Mouse (Mus musculus) testis, adult 2 months (tissue): Measurements from ENCODE around the gene Traf7.

ENCODE experiments used
- CTCF ChIP-seq: fragments of 200-500 bp; IDR thresholded peaks from 2 replicates; pipeline ENCODE4 v1.5.1; 2012; ENCODE audit warnings: low read depth, mild to moderate bottlenecking, inconsistent platforms, low read length, moderate library complexity; ENCODE audit not compliant: control insufficient read depth, insufficient read depth, insufficient replicate concordance
- POLR2A ChIP-seq: fragments of 200-500 bp; IDR thresholded peaks from 2 replicates; pipeline ENCODE4 v1.6.1; 2012; ENCODE audit warnings: low read depth, mild to moderate bottlenecking, inconsistent platforms, low read length, moderate library complexity; ENCODE audit not compliant: control insufficient read depth

DNA sequence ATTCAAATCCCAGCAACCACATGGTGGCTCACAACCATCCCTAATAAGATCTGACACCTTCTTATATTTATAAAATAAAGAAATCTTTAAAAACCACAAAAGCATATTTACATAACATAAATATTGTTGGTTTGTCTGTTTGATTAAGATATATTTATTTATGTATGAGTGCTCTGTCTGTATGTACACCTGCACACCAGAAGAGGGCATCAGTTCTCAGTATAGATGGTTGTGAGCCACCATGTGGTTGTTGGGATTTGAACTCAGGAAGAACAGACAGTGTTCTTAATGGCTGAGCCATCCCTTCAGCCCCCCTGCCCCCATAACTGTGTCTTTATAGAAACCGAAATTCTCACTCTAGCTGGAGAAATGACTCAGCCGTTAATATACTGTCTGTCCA lies 17.5 kb upstream of the Traf7 start:
- no peak for TF ChIP-seq POLR2A
- no peak for TF ChIP-seq CTCF
